Mouse (Mus musculus): ENCODE data around the gene Ssh2. TPM values are rescaled to one million over a fixed set of nuclear protein-coding genes. Genes with fewer than 3 reads are reported as not detected.
A peak's percentile ranks its signal among the peaks of the same experiment; 100 is the strongest.
"Not testable (repeated sequence)": the region's sequence is repeated elsewhere in the genome, so short reads cannot be mapped to it uniquely, and the experiment has no call there.

Gene Ssh2
- polyA plus RNA-seq, 1 experiment from 2014 or later = 7.4 TPM

DNA sequence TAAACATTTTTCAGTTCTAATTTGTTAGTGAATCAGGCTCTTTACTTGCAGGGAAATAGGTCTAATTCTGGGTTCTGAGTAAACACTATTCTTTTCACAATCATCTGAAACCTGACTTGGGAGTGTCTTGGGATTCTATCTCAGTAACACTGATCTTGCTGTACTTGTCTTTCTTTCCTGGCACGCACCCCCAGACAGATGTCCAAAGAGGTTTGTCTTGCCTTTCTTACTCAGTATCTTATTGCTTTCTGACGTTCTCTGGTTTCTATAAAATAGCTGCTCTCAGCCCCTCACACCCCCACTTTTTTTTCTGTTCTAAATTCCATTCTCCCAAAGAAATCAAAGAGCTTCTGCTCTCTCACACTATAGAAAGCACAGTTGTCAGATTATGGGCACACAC lies 51.3 kb downstream of the Ssh2 start:
- Histone ChIP-seq H3K27ac (ENCODE audit: low read length) (no peak overlapping the region), H3K4me1 (ENCODE audit: insufficient read depth, low read length) (no peaks in the 10 kb centered on the region), H3K4me2 (replicated peaks; ENCODE audit: low read depth, low read length) (no peak overlapping the region), H3K4me3 (ENCODE audit: low read length) (no peak overlapping the region), H3K36me3 (ENCODE audit: insufficient read depth, low read length) (no peaks in the 10 kb centered on the region), H3K9ac (replicated peaks; ENCODE audit: low read length) (no peak overlapping the region), H3K27me3 (ENCODE audit: insufficient read depth, low read length) (no peaks in the 10 kb centered on the region), H3K9me3 (ENCODE audit: low read length) (no peaks in the 10 kb centered on the region)
- no peak for ATAC-seq (ENCODE audit: low FRiP score, low TSS enrichment)
- WGBS = 51% methylated on average over 2 of the region's 2 CpGs

GRCm38 (mm10) chr11:77276000-77276399 lies 59.9 kb downstream of the Ssh2 start:
- Histone ChIP-seq H3K27me3 (ENCODE audit: insufficient read depth, low read length) (no peaks in the 10 kb centered on the region), H3K36me3 (ENCODE audit: insufficient read depth, low read length) (no peaks in the 10 kb centered on the region), H3K4me1 (ENCODE audit: insufficient read depth, low read length) (no peaks in the 10 kb centered on the region), H3K4me3 (ENCODE audit: low read length) (no peak overlapping the region), H3K4me2 (replicated peaks; ENCODE audit: low read depth, low read length) (no peak overlapping the region), H3K9me3 (ENCODE audit: low read length) (no peaks in the 10 kb centered on the region), H3K9ac (replicated peaks; ENCODE audit: low read length) (no peak overlapping the region), H3K27ac (ENCODE audit: low read length) (no peak overlapping the region)
- WGBS = 80% methylated on average over 2 of the region's 2 CpGs
- ATAC-seq (ENCODE audit: low FRiP score, low TSS enrichment) = no peak

DNA sequence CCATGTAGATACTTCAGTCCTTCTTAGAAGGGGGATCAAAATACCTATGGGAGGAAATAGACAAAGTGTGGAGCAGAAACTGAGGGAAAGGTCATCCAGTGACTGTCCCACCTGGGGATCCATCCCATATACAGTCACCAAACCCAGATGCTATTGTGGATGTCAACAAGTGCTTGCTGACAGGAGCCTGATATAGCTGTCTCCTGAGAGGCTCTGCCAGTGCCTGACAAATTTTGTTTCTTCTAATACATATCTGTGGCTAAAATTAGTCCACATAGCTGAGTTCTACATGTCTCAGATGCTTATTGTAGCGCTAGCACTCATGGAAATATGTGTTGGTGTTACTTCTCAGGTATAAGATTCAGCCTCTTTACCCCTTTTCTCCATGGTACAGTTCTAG lies 62.5 kb downstream of the Ssh2 start:
- H3K4me1 ChIP-seq (ENCODE audit: insufficient read depth, low read length); H3K36me3 ChIP-seq (ENCODE audit: insufficient read depth, low read length); H3K9ac ChIP-seq (replicated peaks; ENCODE audit: low read length); ATAC-seq (ENCODE audit: low FRiP score, low TSS enrichment); H3K9me3 ChIP-seq (ENCODE audit: low read length); H3K27me3 ChIP-seq (ENCODE audit: insufficient read depth, low read length); H3K4me2 ChIP-seq (replicated peaks; ENCODE audit: low read depth, low read length); H3K27ac ChIP-seq (ENCODE audit: low read length); H3K4me3 ChIP-seq (ENCODE audit: low read length): not testable (repeated sequence)
- 93% methylated on average over 1 of the region's 1 CpGs for WGBS

- no peaks in the 10 kb centered on the region for H3K4me1 ChIP-seq (ENCODE audit: insufficient read depth, low read length)
- H3K9me3 ChIP-seq (ENCODE audit: low read length) = no peaks in the 10 kb centered on the region
- H3K9ac ChIP-seq (replicated peaks; ENCODE audit: low read length) = no peak overlapping the region
- no peak overlapping the region for H3K4me2 ChIP-seq (replicated peaks; ENCODE audit: low read depth, low read length)
- H3K27ac ChIP-seq (ENCODE audit: low read length) = no peak overlapping the region
- H3K27me3 ChIP-seq (ENCODE audit: insufficient read depth, low read length) = no peaks in the 10 kb centered on the region
- H3K36me3 ChIP-seq (ENCODE audit: insufficient read depth, low read length) = no peaks in the 10 kb centered on the region
- 77% methylated on average over 1 of the region's 1 CpGs for WGBS
- no peak overlapping the region for H3K4me3 ChIP-seq (ENCODE audit: low read length)
- ATAC-seq (ENCODE audit: low FRiP score, low TSS enrichment) = no peak
Measured at GRCm38 (mm10) chr11:77280219-77280618, 64.1 kb downstream of the Ssh2 start.

DNA sequence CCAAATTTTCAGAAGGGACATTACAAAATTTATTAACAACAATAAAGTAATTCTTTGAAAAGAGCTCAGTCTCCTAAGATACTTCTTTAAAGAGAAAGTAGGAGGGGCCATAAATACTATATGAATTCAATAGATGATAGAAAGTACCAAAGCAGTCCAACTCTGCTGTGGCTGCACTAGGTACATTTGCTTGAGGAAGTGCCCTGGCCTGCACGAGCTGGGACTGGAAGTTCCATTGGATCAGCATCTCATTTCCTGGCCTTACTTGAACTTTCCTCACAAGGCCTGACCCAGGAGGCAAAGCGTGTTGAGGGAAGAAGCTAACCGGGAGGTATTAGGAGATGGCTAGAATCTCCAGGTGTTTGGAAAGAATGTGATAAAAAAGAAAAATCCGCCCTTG lies 75.4 kb downstream of the Ssh2 start:
- Histone ChIP-seq H3K9me3 (ENCODE audit: low read length) (no peaks in the 10 kb centered on the region), H3K4me2 (replicated peaks; ENCODE audit: low read depth, low read length) (no peak overlapping the region), H3K4me1 (ENCODE audit: insufficient read depth, low read length) (no peaks in the 10 kb centered on the region), H3K4me3 (ENCODE audit: low read length) (no peak overlapping the region), H3K27ac (ENCODE audit: low read length) (no peak overlapping the region), H3K9ac (replicated peaks; ENCODE audit: low read length) (no peak overlapping the region), H3K27me3 (ENCODE audit: insufficient read depth, low read length) (no peaks in the 10 kb centered on the region), H3K36me3 (ENCODE audit: insufficient read depth, low read length) (no peaks in the 10 kb centered on the region)
- no peak for ATAC-seq (ENCODE audit: low FRiP score, low TSS enrichment)
- WGBS = 73% methylated on average over 4 of the region's 4 CpGs

DNA sequence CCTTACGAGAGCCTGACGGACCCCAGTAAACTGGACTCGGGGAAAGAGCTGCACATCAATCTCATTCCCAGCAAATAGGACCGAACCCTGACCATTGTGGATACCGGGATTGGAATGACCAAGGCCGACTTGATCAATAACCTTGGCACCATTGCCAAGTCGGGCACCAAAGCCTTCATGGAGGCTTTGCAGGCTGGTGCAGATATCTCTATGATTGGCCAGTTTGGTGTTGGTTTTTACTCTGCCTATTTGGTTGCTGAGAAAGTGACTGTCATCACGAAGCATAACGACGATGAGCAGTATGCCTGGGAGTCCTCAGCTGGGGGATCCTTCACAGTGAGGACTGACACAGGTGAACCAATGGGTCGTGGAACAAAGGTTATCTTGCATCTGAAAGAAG lies 77.6 kb downstream of the Ssh2 start:
- ATAC-seq (ENCODE audit: low FRiP score, low TSS enrichment); H3K4me1 ChIP-seq (ENCODE audit: insufficient read depth, low read length); H3K27ac ChIP-seq (ENCODE audit: low read length); H3K9me3 ChIP-seq (ENCODE audit: low read length); H3K4me2 ChIP-seq (replicated peaks; ENCODE audit: low read depth, low read length); H3K36me3 ChIP-seq (ENCODE audit: insufficient read depth, low read length); H3K4me3 ChIP-seq (ENCODE audit: low read length); H3K27me3 ChIP-seq (ENCODE audit: insufficient read depth, low read length); H3K9ac ChIP-seq (replicated peaks; ENCODE audit: low read length): not testable (repeated sequence)
- WGBS = 89% methylated on average over 7 of the region's 11 CpGs

GRCm38 (mm10) chr11:77297246-77297645 lies 81.2 kb downstream of the Ssh2 start:
- no peak overlapping the region for H3K4me3 ChIP-seq (ENCODE audit: low read length)
- no peak overlapping the region for H3K4me2 ChIP-seq (replicated peaks; ENCODE audit: low read depth, low read length)
- no peaks in the 10 kb centered on the region for H3K36me3 ChIP-seq (ENCODE audit: insufficient read depth, low read length)
- WGBS = 57% methylated on average over 1 of the region's 1 CpGs
- no peak overlapping the region for H3K9ac ChIP-seq (replicated peaks; ENCODE audit: low read length)
- H3K9me3 ChIP-seq (ENCODE audit: low read length) = no peaks in the 10 kb centered on the region
- 0 out of 2 replicates have a peak, but pooled peaks cover 7% of the 10 kb centered on the region for H3K4me1 ChIP-seq (ENCODE audit: insufficient read depth, low read length)
- no peaks in the 10 kb centered on the region for H3K27me3 ChIP-seq (ENCODE audit: insufficient read depth, low read length)
- no peak for ATAC-seq (ENCODE audit: low FRiP score, low TSS enrichment)
- H3K27ac ChIP-seq (ENCODE audit: low read length) = peak overlapping the region; percentile 61

- Histone ChIP-seq H3K27ac (ENCODE audit: low read length) (no peak overlapping the region), H3K9ac (replicated peaks; ENCODE audit: low read length) (no peak overlapping the region), H3K4me3 (ENCODE audit: low read length) (no peak overlapping the region), H3K4me1 (ENCODE audit: insufficient read depth, low read length) (no peaks in the 10 kb centered on the region), H3K36me3 (ENCODE audit: insufficient read depth, low read length) (no peaks in the 10 kb centered on the region), H3K9me3 (ENCODE audit: low read length) (no peaks in the 10 kb centered on the region), H3K4me2 (replicated peaks; ENCODE audit: low read depth, low read length) (no peak overlapping the region), H3K27me3 (ENCODE audit: insufficient read depth, low read length) (no peaks in the 10 kb centered on the region)
- WGBS = 90% methylated on average over 3 of the region's 3 CpGs
- no peak for ATAC-seq (ENCODE audit: low FRiP score, low TSS enrichment)
Measured at GRCm38 (mm10) chr11:77307205-77307604, 91.1 kb downstream of the Ssh2 start.

GRCm38 (mm10) chr11:77308533-77308932 lies 92.4 kb downstream of the Ssh2 start:
- no peaks in the 10 kb centered on the region for H3K9me3 ChIP-seq (ENCODE audit: low read length)
- 0% methylated on average over 1 of the region's 1 CpGs for WGBS
- no peak overlapping the region for H3K9ac ChIP-seq (replicated peaks; ENCODE audit: low read length)
- no peak overlapping the region for H3K27ac ChIP-seq (ENCODE audit: low read length)
- no peak overlapping the region for H3K4me2 ChIP-seq (replicated peaks; ENCODE audit: low read depth, low read length)
- ATAC-seq (ENCODE audit: low FRiP score, low TSS enrichment) = no peak
- H3K36me3 ChIP-seq (ENCODE audit: insufficient read depth, low read length) = no peaks in the 10 kb centered on the region
- H3K4me1 ChIP-seq (ENCODE audit: insufficient read depth, low read length) = no peaks in the 10 kb centered on the region
- no peak overlapping the region for H3K4me3 ChIP-seq (ENCODE audit: low read length)
- H3K27me3 ChIP-seq (ENCODE audit: insufficient read depth, low read length) = no peaks in the 10 kb centered on the region

DNA sequence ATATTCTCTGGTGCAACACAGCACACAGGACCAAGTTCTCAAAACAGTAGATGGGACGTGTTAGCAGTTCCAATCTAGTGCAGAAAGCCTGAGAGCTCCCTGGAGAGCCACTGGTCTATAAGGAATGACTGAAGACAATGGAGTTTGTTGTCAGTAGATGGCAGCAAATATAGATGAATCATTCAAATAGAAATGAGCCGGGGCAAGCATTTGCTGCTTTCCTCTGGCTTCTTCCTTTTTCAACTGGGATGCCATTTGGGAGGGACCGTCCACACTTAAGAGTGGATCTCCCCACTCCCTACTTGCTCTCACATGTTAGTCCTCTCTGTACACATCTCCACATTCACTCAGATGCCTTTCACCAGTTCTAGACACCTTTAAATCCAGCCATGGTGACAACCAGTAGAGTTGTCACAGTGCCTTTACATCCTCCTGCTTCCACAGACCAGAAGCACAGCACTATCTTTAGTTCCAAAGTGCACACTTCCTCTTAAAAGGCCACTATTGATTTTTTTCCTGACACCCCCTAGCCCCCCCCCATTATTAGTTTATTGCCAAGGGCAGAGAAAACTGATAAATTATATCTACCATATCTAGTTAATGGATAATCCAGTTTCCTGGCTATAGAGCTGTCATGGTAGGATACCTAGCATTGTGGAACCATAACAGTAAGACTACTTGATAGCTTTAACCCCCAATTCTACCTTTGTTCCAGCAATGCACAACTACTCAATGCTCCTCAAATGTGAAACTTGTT lies 101.8 kb downstream of the Ssh2 start:
- no peak overlapping the region for H3K4me3 ChIP-seq (ENCODE audit: low read length)
- H3K9me3 ChIP-seq (ENCODE audit: low read length) = no peaks in the 10 kb centered on the region
- 48% methylated on average over 3 of the region's 3 CpGs for WGBS
- no peaks in the 10 kb centered on the region for H3K36me3 ChIP-seq (ENCODE audit: insufficient read depth, low read length)
- H3K27ac ChIP-seq (ENCODE audit: low read length) = no peak overlapping the region
- no peaks in the 10 kb centered on the region for H3K4me1 ChIP-seq (ENCODE audit: insufficient read depth, low read length)
- H3K27me3 ChIP-seq (ENCODE audit: insufficient read depth, low read length) = no peaks in the 10 kb centered on the region
- H3K9ac ChIP-seq (replicated peaks; ENCODE audit: low read length) = no peak overlapping the region
- H3K4me2 ChIP-seq (replicated peaks; ENCODE audit: low read depth, low read length) = no peak overlapping the region
- no peak for ATAC-seq (ENCODE audit: low FRiP score, low TSS enrichment)

Data from kidney, embryonic 16.5 days (tissue).